In the genomic region with DNA sequence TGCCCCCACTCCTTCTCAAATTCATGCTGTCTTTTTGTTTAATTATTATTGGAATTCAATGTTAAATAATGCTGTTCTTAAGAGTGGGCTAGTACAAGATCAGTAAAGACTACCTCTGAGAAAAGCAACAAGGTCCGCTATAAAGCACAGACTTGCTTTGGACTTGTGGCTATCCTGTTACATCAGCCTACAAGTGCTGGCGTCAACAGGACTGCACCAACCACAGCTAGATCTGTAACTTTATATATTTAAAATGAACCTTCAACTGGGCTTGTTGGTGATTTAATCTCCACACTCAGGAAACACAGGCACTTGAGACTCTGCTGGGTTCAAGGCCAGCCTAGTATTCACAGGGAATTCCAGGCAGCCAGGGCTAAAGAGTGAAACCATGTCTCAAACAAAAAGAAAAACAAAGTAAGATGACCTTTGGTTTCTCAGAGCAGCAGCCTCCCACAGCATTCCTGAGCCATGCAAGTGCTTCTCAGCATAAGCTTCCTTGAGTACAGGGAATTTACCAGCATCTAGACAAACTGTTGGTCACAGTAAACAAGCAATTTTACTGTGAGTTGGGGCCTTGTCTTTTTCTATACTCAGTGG, we compare ENCODE assay signal across 10 mouse cellular contexts.
DNase-seq lines count a peak whose midpoint lies in the region; ATAC-seq and TF ChIP-seq lines count a peak whose summit lies in the region.
"Had no signal": no experiment of that assay in that cellular context is flagged by ENCODE, and none has a peak within 500 bp of the region (broad histone marks: within the 10 kb centered on the region; RNA-seq: fewer than 3 reads in every experiment).

No protein-coding gene starts in this region.

- peak overlapping the region; percentile 31 for H3K27ac ChIP-seq in intestine, postnatal 0 days (ENCODE audit: low read depth, low read length)

- H3K27me3 ChIP-seq in intestine, postnatal 0 days (replicated peaks; ENCODE audit: control insufficient read depth, insufficient read depth, low read length) = no peaks in the 10 kb centered on the region

- 61% methylated on average over 2 of the region's 2 CpGs for WGBS in intestine, postnatal 0 days

- ATAC-seq in intestine, postnatal 0 days = peak; percentile 73

- no peaks in the 10 kb centered on the region for H3K4me1 ChIP-seq in intestine, postnatal 0 days (replicated peaks; ENCODE audit: control insufficient read depth, insufficient read depth, low read length)

- TF ChIP-seq CTCF in intestine, postnatal 0 days (IDR thresholded peaks at IDR 0.05; ENCODE audit: low read depth) = no peak

- H3K9me3 ChIP-seq in intestine, postnatal 0 days (ENCODE audit: control insufficient read depth) = no peaks in the 10 kb centered on the region

- DNase-seq in adrenal gland, adult 2 months = peak; percentile 40
- DNase-seq in adrenal gland, postnatal 14 days = no peak
- peak; percentile 65 for DNase-seq in ZHBTc4 (ENCODE audit: low read depth, low spot score)
- peak; percentile 34 for DNase-seq in mesoderm, embryonic 11.5 days (ENCODE audit: low read depth, low spot score)
- DNase-seq in left cerebral cortex, adult 8-10 months (ENCODE audit: low spot score in 2 of 2) = no peak
- DNase-seq in right cerebral cortex, postnatal 10 days (ENCODE audit: low spot score in 2 of 2) = no peak
- DNase-seq in spleen, postnatal 4 days (ENCODE audit: low spot score in 2 of 2) = no peak
- DNase-seq: cerebellum, adult 18-20 months; gastrocnemius, postnatal 36 days had no signal

- H3K4me2 ChIP-seq in intestine, postnatal 0 days (replicated peaks; ENCODE audit: low read depth) = no peak overlapping the region

- H3K4me3 ChIP-seq in intestine, postnatal 0 days (ENCODE audit: low read depth, low read length) = no peak overlapping the region

- peaks cover 6% of the 10 kb centered on the region; the same call in 1 of the 2 replicates for H3K36me3 ChIP-seq in intestine, postnatal 0 days (ENCODE audit: control insufficient read depth, insufficient read depth)

- no peak overlapping the region for H3K9ac ChIP-seq in intestine, postnatal 0 days (ENCODE audit: low read depth, low read length)

Comparison
In these comparisons a context has a peak if more than half of its experiments do, and no peak if none do; other contexts are left out.
1. DNase-seq: peak in adrenal gland, adult 2 months (single experiment), ZHBTc4 (single experiment) and mesoderm, embryonic 11.5 days (single experiment); none in adrenal gland, postnatal 14 days (single experiment), left cerebral cortex, adult 8-10 months (0 of 2), right cerebral cortex, postnatal 10 days (0 of 2) and spleen, postnatal 4 days (0 of 2).